Mouse (Mus musculus): ENCODE measurements around the gene Fam19a3. TPM values are rescaled to one million over a fixed set of nuclear protein-coding genes. Genes with fewer than 3 reads are reported as not detected.
"Not testable (repeated sequence)": the region's sequence is repeated elsewhere in the genome, so short reads cannot be mapped to it uniquely, and the experiment has no call there.

Fam19a3 gene
- polyA plus RNA-seq, 1 experiment, result 0.24 TPM

DNA sequence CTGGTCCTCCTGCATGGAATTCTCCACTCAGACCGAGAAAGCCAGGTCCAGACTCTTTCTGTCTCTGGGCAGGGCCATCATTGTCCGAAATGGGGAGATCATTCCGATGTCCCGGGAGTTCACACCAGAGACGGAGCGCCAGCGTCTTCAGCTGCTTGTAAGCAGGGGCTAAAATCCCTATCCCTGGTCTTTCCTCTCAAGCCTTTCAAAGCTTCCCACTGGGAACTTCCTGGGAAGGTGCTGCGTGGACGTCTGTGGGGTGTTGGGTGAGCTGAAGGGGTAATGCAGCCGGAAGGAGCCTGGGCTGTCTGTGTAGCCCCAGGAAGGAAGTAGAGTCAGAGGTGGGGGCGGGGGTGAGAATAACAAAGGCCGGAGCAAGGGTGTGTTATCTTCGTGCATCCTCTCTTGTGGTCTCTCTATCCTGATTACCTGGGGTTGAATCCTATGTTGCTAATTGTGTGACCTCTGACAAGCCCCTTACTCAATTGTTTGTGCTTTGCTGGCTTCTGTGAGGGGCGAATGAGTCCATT, 2.4 kb upstream of the Fam19a3 start:
- Histone ChIP-seq H3K4me3 (ENCODE audit: insufficient read depth, low read depth, low read length) (no peak overlapping the region), H3K4me1 (ENCODE audit: control insufficient read depth, insufficient read depth, insufficient read length, low read length) (peaks cover 6% of the 10 kb centered on the region; the same call in 1 of the 2 replicates), H3K27ac (replicated peaks; ENCODE audit: low read depth, low read length) (peak overlapping the region; percentile 37; the same call in 1 of the 2 replicates)

DNA sequence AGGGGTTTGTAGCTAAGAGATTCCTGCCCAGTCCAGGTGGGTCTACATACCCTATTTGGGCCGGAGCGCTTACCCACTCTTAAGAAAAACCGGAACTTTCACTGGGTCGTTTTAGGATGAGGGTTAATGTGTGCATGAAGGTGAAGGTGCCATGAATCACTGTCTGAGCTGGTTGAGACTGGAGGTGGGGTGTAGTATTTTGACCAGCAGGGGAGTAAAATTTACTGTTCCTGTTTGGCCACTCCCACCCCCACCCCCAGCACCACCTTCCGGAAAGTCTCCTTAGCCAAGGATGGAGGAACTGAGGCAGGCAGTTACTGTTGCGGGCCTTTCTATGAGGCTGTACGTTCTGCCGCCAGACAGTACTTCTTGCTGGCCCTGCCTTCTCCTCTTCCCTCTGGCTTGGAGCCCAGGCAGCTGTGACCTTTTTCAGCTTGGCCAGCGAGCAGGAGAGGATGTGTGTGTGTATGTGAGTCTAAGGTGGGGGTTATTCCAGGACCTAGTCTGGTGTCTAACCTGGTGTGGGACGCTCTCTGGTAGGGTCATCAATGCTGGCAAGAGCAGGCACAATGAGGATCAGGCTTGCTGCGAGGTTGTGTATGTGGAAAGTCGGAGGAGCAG, 531 bp upstream of the Fam19a3 start:
- Histone ChIP-seq H3K27ac (replicated peaks; ENCODE audit: low read depth, low read length) (peak overlapping the region; percentile 42), H3K4me1 (ENCODE audit: control insufficient read depth, insufficient read depth, insufficient read length, low read length) (peaks cover 6% of the 10 kb centered on the region; the same call in 1 of the 2 replicates), H3K4me3 (ENCODE audit: insufficient read depth, low read depth, low read length) (peak overlapping the region; percentile 66)

DNA sequence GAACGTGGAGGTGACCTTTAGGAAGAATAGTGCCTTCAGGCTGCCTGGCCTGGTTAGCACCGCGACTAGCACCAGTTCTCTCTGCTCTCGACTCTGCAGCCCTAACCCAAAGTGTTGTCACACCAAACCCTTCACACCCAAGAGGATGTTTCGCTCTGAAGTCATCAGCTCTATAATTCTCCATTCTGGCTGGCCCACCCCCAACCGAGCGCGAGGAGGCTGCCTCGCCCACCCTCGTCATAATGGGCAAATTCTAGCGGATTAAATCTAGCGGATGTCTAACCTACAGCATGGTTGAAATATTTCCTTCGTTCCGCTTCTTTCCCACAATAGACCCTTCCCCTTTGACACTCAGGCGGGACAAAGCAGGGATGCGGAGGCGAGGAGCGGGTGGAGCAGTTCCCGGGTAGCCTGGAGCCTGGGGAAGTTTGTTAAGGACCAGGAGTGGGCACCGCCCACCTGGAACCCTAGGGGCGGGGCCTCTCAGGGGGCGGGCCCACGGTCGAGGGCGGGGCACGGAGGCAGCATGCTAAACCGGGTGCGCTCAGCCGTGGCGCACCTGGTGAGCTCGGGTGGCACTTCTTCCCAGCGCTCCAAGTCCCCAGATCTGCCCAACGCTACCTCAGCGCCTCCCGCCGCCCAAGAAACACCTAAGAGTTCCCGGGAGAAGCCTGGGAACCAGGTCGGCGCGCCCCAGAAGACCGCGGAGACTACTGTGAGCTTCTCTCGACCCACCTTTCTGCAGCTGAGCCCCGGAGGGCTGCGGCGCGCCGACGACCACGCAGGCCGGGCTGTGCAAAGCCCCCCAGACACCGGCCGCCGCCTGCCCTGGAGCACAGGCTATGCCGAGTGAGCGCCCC, 849 bp downstream of the Fam19a3 start, which contains the start of gene Ppm1j:
Gene Ppm1j (plus strand): TSS at position 496 of the 860 bp plus-strand sequence.
- Histone ChIP-seq H3K4me1 (ENCODE audit: control insufficient read depth, insufficient read depth, insufficient read length, low read length) (peaks cover 6% of the 10 kb centered on the region; the same call in 1 of the 2 replicates), H3K27ac (replicated peaks; ENCODE audit: low read depth, low read length) (peak within 1 kb of the TSS; percentile 42), H3K4me3 (ENCODE audit: insufficient read depth, low read depth, low read length) (peak within 1 kb of the TSS; percentile 66)

DNA sequence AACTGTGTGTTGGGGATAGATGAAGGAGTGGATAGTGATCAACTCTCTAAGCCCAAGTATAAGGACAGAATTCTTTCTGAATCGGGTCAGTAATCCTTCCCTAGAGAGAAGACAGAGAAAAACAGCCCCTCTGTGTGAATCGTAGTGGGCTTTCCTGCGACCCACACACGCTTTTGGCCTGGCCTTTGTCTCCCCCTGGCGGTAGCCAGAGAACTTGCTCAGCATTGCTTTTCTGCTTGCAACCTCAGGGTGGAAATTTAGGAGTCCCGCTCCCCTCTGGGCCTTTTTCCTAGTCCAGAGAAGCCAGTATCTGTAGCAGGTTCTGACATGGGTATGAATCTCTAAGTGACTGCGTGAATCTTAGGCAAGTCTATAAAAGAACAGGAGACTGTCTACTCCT, 1.7 kb downstream of the Fam19a3 start:
- Histone ChIP-seq H3K27ac (replicated peaks; ENCODE audit: low read depth, low read length) (no peak overlapping the region), H3K4me1 (ENCODE audit: control insufficient read depth, insufficient read depth, insufficient read length, low read length) (peaks cover 6% of the 10 kb centered on the region; the same call in 1 of the 2 replicates), H3K4me3 (ENCODE audit: insufficient read depth, low read depth, low read length) (no peak overlapping the region)

DNA sequence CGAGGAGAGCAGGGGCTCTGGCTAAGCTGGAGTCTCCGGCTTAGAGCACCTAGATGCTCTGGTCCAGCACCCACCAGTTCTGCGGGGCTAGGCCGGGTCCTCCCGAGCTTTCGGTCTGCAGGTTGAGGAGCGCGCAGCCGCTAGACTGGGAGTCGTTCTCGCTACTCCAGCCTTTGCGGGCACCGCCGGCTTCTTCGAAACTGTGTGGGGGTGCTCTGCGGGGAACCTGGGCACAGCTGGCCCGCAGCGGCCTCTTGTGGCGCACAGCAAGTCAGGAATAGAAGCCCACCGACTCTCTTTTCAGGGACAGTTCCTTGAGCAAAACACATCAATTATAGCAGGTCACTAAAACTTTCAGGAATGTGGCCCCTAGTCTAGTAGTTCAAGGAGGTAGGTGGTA, 4.3 kb downstream of the Fam19a3 start:
- Histone ChIP-seq H3K4me3 (ENCODE audit: insufficient read depth, low read depth, low read length) (no peak overlapping the region), H3K27ac (replicated peaks; ENCODE audit: low read depth, low read length) (no peak overlapping the region)

DNA sequence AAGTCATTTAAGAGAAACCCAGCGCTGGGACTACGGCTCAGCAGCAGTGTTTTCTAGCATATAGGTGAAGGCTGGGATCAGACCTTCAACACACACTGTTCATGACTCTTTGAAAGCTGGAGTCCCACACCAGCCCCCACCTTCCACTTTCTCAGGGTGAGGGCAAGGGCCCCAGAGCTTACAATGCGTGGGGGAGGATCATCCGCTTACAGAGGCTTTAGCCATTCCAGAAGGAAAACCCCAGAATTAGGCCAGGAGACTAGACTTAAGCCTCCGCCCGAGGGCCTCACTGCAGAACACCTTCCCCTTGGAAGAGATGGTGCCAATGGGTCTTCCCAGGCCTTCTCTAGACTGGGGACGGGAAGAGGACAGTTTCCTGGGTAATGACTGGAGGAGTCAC, 8.3 kb downstream of the Fam19a3 start:
- Histone ChIP-seq H3K4me3 (ENCODE audit: insufficient read depth, low read depth, low read length) (no peak overlapping the region), H3K27ac (replicated peaks; ENCODE audit: low read depth, low read length) (no peak overlapping the region), H3K4me1 (ENCODE audit: control insufficient read depth, insufficient read depth, insufficient read length, low read length) (no peaks in the 10 kb centered on the region)

More for the DNA sequence above, 4.3 kb downstream of the Fam19a3 start:
- H3K4me1 ChIP-seq (ENCODE audit: control insufficient read depth, insufficient read depth, insufficient read length, low read length), result peaks cover 4% of the 10 kb centered on the region; the same call in 1 of the 2 replicates

DNA sequence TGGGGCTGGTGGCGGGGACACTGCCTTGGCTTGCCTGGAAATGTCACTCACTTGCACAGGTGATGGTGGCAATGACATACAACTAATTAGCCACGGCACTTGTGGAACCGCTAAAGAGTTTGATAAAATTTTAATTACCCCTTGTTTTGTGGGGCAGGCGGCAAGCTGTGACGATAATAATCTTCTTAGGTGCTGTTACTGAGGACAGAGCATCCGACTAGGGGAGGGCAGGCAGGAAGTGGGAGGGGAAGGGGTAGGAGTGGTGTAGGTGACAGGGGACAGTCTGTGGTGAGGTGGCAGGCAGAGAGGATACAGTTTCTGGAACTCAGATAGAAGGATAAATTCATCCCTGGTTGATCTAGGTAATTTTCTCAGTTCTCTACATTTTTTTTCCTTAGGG, 10.2 kb downstream of the Fam19a3 start:
- Histone ChIP-seq H3K4me3 (ENCODE audit: insufficient read depth, low read depth, low read length) (no peak overlapping the region), H3K4me1 (ENCODE audit: control insufficient read depth, insufficient read depth, insufficient read length, low read length) (no peaks in the 10 kb centered on the region), H3K27ac (replicated peaks; ENCODE audit: low read depth, low read length) (no peak overlapping the region)

DNA sequence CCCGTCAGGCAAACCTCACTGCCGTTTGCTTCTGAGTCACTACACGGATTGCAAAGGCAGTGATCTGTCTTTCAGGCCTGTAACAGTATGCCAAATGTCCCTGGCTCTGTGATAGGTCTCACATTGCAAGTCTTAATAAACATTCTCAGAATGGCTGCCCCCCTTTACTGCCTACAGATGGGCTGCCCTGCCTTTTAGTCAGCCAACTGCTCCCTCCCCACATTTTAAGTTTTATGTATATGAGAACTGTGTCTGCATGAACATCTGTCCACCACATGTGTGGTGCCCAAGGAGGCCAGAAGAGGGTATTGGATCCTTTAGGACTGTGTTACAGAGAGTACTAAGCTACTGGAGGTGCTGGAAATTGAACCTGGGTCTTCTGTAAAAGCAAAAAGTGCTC, 10.7 kb downstream of the Fam19a3 start:
- Histone ChIP-seq H3K4me1 (ENCODE audit: control insufficient read depth, insufficient read depth, insufficient read length, low read length) (no peaks in the 10 kb centered on the region), H3K27ac (replicated peaks; ENCODE audit: low read depth, low read length) (no peak overlapping the region), H3K4me3 (ENCODE audit: insufficient read depth, low read depth, low read length) (no peak overlapping the region)

DNA sequence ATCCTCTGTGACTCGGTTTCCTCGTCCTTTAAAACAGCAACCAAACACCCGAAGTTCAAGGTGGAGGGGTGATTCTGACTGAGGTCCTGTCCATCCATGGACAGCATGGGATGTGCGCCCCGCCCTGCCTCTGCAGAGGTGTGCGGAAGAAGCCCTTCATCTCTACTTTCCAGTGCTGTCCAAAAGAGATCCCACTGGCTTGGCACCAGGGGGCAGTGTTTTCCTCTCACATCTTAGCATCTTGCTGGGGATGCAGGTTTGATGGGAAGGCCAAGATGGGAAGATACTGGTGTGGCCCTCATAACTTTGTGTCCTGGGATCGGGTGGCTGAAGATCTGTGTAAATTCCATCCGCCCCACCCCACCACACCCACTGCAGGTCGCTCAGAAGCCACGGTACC, 11.6 kb downstream of the Fam19a3 start:
- Histone ChIP-seq H3K4me1 (ENCODE audit: control insufficient read depth, insufficient read depth, insufficient read length, low read length) (no peaks in the 10 kb centered on the region), H3K4me3 (ENCODE audit: insufficient read depth, low read depth, low read length) (no peak overlapping the region), H3K27ac (replicated peaks; ENCODE audit: low read depth, low read length) (no peak overlapping the region)

DNA sequence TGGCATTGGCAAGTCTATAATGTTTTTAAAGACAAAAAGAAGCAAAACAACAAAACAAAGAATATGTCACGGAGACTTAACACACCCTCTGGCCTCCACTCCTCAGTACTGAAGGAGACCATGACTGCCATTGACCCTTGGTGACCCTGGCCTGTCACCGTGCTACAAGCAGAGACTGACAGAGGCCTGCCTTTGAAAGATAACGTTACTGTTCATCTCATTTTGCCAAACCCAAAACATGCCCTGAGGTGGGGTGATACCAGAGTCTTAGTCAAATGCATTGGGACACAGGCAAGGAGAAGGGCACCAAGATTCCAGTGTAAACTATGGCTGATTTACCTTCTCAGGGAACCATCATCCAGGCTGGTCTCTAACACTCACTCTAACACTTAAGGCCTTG, 12.5 kb downstream of the Fam19a3 start:
- H3K27ac ChIP-seq (replicated peaks; ENCODE audit: low read depth, low read length), result no peak overlapping the region
- H3K4me3 ChIP-seq (ENCODE audit: insufficient read depth, low read depth, low read length), result no peak overlapping the region

DNA sequence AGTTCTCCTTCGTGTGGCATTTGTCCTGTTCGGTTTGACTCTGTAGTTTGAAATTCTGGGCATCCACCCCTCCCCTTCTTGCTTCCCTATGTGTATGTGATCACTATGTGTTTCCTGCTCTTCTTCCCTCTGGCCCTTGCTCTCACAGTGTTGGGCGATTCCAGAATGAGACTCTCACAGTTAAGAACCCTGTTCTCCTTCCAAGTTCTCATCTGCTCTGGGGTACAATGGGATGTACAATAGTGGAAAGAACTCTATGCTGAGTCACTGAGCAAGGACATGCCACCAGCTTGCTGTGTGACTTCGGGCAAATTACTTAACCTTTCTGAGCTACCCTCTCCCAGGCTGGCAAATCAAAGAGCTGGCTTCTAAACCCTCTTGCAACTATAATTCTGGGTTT, 13.9 kb downstream of the Fam19a3 start:
- H3K27ac ChIP-seq (replicated peaks; ENCODE audit: low read depth, low read length), result no peak overlapping the region
- H3K4me3 ChIP-seq (ENCODE audit: insufficient read depth, low read depth, low read length), result no peak overlapping the region
- H3K4me1 ChIP-seq (ENCODE audit: control insufficient read depth, insufficient read depth, insufficient read length, low read length), result no peaks in the 10 kb centered on the region

More for the DNA sequence above, 12.5 kb downstream of the Fam19a3 start:
- no peaks in the 10 kb centered on the region for H3K4me1 ChIP-seq (ENCODE audit: control insufficient read depth, insufficient read depth, insufficient read length, low read length)

DNA sequence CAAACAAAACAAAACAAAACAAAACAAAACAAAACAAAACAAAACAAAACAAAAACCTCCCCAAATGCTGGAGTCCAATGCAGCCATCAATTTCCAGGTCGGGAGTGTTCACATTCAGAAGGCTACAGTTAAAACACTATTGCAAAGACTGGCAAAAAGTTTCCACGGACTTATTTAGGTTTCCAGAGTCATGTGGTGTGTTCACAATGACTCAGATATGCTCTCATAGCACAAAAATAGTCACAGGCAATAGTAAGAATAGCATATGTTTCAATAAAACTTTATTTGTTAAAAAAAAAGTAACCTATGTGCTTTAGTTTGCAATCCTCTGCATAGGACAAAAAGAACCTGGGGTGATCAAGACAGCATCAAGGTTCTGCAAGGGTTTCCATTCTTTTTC, 14.5 kb downstream of the Fam19a3 start:
- no peaks in the 10 kb centered on the region for H3K4me1 ChIP-seq (ENCODE audit: control insufficient read depth, insufficient read depth, insufficient read length, low read length)
- H3K4me3 ChIP-seq (ENCODE audit: insufficient read depth, low read depth, low read length), result no peak overlapping the region
- no peak overlapping the region for H3K27ac ChIP-seq (replicated peaks; ENCODE audit: low read depth, low read length)

DNA sequence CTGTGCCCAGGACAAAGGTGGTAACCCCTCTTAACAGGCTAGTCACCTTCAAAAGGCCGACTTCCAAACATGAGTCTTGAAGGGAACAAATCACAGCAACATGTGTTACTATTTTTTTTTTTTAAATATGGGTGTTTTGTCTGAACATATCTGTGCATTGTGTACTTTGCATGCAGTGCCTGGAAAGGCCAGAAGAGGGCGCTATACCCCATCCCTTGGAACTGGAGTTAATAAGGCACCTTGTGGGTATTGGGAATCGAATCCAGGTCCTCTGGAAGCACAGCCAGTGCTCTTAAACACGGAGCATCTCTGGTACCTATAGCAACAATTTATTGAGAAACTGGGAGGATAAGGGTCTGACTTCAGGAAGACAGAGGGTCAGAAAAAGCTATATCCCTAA, 16.6 kb downstream of the Fam19a3 start:
- Histone ChIP-seq H3K4me3 (ENCODE audit: insufficient read depth, low read depth, low read length) (no peak overlapping the region), H3K27ac (replicated peaks; ENCODE audit: low read depth, low read length) (no peak overlapping the region), H3K4me1 (ENCODE audit: control insufficient read depth, insufficient read depth, insufficient read length, low read length) (peaks cover 5% of the 10 kb centered on the region)

DNA sequence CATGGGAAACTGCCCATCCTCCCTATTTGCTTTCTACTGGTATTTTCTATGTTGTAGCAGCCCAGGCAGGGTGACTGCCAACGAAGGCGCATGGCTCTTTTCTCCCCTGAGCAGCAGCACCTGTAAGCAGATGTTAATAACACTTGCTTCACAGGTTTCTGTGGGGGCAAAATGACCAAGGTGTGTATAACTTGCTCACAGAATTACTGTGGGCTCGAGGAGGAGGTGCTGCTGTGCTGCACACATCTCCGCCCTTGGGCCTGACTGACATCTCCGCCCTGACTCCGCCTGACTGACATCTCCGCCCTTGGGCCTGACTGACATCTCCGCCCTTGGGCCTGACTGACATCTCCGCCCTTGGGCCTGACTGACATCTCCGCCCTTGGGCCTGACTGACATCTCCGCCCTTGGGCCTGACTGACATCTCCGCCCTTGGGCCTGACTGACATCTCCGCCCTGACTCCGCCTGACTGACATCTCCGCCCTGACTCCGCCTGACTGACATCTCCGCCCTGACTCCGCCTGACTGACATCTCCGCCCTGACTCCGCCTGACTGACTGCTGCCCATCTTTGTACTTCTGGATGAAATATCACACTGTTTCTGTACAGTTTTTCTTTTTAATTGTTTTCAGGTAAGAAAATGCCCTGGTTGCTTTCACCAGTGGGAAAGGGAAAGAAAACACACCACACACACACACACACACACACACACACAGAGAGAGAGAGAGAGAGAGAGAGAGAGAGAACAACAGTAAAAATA, 19.4 kb downstream of the Fam19a3 start:
- Histone ChIP-seq H3K4me3 (ENCODE audit: insufficient read depth, low read depth, low read length) (0 out of 2 replicates have a peak overlapping the region, but pooled peaks have one; percentile 16), H3K27ac (replicated peaks; ENCODE audit: low read depth, low read length) (peak overlapping the region; percentile 59)
- H3K4me1 ChIP-seq (ENCODE audit: control insufficient read depth, insufficient read depth, insufficient read length, low read length), result not testable (repeated sequence)

DNA sequence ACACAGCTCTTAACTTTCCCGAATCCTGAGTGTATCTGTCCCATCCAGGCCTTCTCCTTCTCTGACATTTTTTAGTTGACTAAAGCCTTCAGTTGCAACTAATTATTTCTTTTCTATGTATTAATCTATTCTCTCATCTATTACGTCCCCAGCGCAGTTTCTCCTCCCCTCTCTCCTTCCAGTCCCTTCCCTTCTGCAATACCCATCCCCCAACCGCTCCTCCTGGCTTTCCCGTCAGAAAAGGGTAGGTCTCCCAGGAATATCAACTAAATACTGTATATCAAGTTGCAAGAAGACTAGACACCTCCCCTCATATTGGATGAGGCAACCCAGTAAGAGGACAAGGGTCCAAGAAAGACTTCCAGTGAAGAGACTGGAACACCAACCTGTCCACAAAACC, 22.8 kb downstream of the Fam19a3 start:
- peak overlapping the region; percentile 9; the same call in 1 of the 2 replicates for H3K27ac ChIP-seq (replicated peaks; ENCODE audit: low read depth, low read length)
- peak overlapping the region; percentile 61 for H3K4me3 ChIP-seq (ENCODE audit: insufficient read depth, low read depth, low read length)
- peaks cover 5% of the 10 kb centered on the region for H3K4me1 ChIP-seq (ENCODE audit: control insufficient read depth, insufficient read depth, insufficient read length, low read length)

All from brown adipose tissue, adult 24 weeks (tissue).